Mouse (Mus musculus): ENCODE measurements around the gene Srrt. TPM values are rescaled to one million over a fixed set of nuclear protein-coding genes. Genes with fewer than 3 reads are reported as not detected.

Srrt gene
- polyA plus RNA-seq, 2 experiments = 50.2 to 93.4 TPM

DNA sequence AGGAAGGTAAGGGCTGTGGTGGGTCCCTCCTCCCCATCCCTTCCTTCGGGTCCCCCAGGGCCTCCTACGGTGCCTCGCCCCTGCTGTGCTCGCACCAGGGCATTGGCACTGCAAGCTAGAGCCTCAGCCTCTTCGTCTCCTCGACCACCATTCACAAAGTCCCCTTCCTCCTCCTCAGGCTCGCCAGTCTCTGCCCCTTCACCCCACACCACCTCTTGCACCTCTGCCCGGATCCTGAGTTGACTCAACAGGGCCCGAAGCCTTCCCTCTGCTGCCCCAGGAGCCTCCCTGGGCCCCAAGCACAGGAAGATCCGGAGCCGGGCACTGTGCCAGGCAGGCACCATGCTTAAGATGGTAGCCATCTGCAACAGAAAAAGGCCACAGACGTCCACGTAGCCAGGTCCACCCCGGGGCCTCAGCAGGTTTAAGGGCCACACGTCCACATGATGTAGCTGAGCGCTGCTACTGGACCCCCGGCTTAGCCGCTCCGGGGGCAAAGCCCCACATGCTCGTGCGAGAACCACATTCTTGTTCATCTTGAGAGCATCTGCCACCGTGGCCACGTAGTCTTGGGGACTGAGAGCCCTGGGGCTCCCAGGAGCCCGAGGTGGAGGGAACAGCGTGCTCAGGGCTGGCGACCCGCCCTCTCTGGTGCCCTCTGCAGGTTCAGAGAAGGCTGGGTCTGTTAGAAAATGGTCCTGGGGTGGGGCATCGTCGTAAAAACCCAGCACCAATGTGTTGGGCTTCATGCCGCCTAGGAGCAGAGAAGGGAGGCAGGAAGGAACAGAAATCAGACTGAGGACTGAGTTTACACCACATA lies 7.8 kb upstream of the Srrt start:
- ATAC-seq (ENCODE audit: insufficient read depth) (peak; percentile 37; the same call in 1 of the 2 replicates), DNase-seq (ENCODE audit: low read depth in 3 of 3, low spot score in 3 of 3) (no peak)
- WGBS (ENCODE audit: insufficient replicate concordance) = 48% methylated on average over 30 of the region's 30 CpGs
- Histone ChIP-seq H3K9ac (replicated peaks) (no peak overlapping the region), H3K9me3 (ENCODE audit: control insufficient read depth, low read length) (no peaks in the 10 kb centered on the region), H3K27ac (no peak overlapping the region), H3K4me1 (replicated peaks; ENCODE audit: control insufficient read depth in 2 of 2, insufficient read depth in 2 of 2, low read length in 1 of 2) (peaks cover 6 to 15% of the 10 kb centered on the region in 2 experiments), H3K27me3 (ENCODE audit: control insufficient read depth, insufficient read depth, low read length) (no peaks in the 10 kb centered on the region), H3K4me3 (ENCODE audit: insufficient read depth in 1 of 2, low read depth in 2 of 2, low read length in 2 of 2) (no peak overlapping the region), H3K4me2 (ENCODE audit: low read depth) (no peak overlapping the region), H3K36me3 (replicated peaks; ENCODE audit: control insufficient read depth, insufficient read depth, low read depth) (no peaks in the 10 kb centered on the region)
- TF ChIP-seq CTCF (IDR thresholded peaks at IDR 0.05; ENCODE audit: low read depth) (peak; percentile 80), EP300 (IDR thresholded peaks at IDR 0.05; ENCODE audit: low read depth) (no peak)

DNA sequence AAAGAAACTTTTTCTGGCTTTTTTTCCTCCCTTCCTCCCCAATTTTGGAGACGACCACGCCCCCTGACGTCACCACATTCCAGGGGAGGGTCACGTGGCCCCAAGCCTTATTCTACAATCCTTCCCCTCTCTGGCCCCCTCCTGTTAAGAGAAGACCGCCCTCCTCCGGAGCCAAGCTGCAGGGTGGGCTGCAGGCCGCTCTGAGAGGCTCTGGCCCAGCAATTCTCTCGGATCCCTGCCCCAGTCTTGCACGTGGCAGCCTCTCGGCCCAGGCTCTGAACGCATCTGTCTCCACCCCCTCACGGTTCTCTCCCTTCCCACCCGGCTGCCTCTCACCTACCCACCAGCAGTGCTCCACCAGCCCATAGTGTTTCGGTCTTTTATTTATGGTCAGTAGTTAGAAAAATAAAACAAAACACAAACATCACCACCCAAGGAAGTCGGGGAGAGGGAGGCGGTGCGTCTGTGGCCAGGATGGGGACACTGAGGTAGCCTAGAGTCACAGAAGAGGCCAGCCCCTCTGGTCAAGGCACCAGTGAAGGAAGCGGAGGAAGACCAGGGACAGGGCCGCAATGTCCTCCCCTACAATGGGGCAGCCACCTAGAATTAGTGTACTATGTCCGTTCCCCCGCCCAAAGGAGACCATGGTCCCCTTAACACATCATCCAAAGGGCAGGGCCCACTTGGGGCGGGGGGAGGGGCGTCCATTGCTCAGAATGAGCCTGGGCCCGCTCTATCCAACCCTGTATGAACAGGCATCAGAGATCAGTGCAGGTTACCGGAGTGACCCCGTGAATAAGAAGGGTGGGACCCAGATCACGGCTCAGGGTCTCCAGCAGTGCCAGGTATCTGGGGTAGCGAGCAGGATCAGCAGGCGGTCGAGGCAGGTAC lies 7.0 kb upstream of the Srrt start, which contains the start of gene Trip6:
Gene Trip6, minus strand, starts transcription at position 212 of the 891 bp plus-strand sequence.
- H3K4me2 ChIP-seq (ENCODE audit: low read depth) = peak within 1 kb of the TSS; percentile 80
- 31% methylated on average over 30 of the region's 30 CpGs for WGBS (ENCODE audit: insufficient replicate concordance)
- no peaks in the 10 kb centered on the region for H3K9me3 ChIP-seq (ENCODE audit: control insufficient read depth, low read length)
- H3K27ac ChIP-seq = no peak within 1 kb of the TSS
- DNase-seq (ENCODE audit: low read depth in 3 of 3, low spot score in 3 of 3) (peak in 1 of 3 experiments; percentile 55), ATAC-seq (ENCODE audit: insufficient read depth) (peak; percentile 52)
- peaks cover under 1% of the 10 kb centered on the region; the same call in 1 of the 2 replicates for H3K36me3 ChIP-seq (replicated peaks; ENCODE audit: control insufficient read depth, insufficient read depth, low read depth)
- no peaks in the 10 kb centered on the region for H3K27me3 ChIP-seq (ENCODE audit: control insufficient read depth, insufficient read depth, low read length)
- H3K9ac ChIP-seq (replicated peaks) = peak within 1 kb of the TSS; percentile 67
- peaks cover 6 to 15% of the 10 kb centered on the region in 2 experiments for H3K4me1 ChIP-seq (replicated peaks; ENCODE audit: control insufficient read depth in 2 of 2, insufficient read depth in 2 of 2, low read length in 1 of 2)
- peak within 1 kb of the TSS; percentile 54 to 62 for H3K4me3 ChIP-seq (ENCODE audit: insufficient read depth in 1 of 2, low read depth in 2 of 2, low read length in 2 of 2)
- TF ChIP-seq CTCF (IDR thresholded peaks at IDR 0.05; ENCODE audit: low read depth) = 0 out of 2 replicates have a peak, but pooled peaks have one; percentile 12
- no peak for TF ChIP-seq EP300 (IDR thresholded peaks at IDR 0.05; ENCODE audit: low read depth)

DNA sequence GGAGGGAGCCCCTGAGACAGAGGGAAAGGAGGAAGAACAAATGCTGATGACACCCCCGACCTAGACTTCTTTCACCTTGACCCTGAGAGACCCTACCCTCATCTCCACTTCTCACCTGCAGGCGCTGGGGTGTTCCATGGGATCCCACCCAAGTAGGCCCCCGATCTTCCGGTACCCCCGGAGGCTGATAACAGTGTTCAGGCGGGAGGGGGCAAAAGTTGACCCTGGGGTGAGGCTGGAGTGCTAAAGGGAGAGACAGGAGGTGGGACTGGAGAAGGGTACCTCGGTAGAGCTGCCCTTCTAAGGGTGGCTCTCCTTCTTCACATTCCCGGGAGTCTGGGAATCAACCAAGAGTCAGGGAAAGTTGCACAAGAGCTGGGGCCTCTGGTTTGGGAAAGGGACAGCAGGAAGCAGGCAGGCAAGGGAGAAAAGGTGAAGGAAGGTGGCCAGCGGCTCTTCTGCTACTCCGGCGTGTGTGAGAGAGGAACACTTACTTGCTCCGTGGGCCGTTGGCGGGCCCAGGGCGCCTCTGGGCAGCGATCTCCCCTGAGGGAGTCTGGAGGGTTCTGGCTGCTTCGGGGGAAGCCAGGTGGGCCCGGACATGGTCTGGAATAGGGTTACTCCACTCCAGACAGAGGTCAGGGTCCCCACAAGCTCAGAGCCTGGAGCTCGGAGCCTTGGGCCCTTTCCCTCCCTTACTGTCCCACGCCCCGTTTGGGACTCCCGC lies 6.2 kb upstream of the Srrt start:
- H3K4me2 ChIP-seq (ENCODE audit: low read depth) = peak overlapping the region; percentile 80
- TF ChIP-seq EP300 (IDR thresholded peaks at IDR 0.05; ENCODE audit: low read depth) (no peak), CTCF (IDR thresholded peaks at IDR 0.05; ENCODE audit: low read depth) (no peak)
- H3K27me3 ChIP-seq (ENCODE audit: control insufficient read depth, insufficient read depth, low read length) = no peaks in the 10 kb centered on the region
- DNase-seq (ENCODE audit: low read depth in 3 of 3, low spot score in 3 of 3) = no peak
- WGBS (ENCODE audit: insufficient replicate concordance) = 4% methylated on average over 22 of the region's 22 CpGs
- H3K4me1 ChIP-seq (replicated peaks; ENCODE audit: control insufficient read depth in 2 of 2, insufficient read depth in 2 of 2, low read length in 1 of 2) = peaks cover 6 to 15% of the 10 kb centered on the region in 2 experiments
- H3K4me3 ChIP-seq (ENCODE audit: insufficient read depth in 1 of 2, low read depth in 2 of 2, low read length in 2 of 2) = peak overlapping the region; percentile 54 to 62
- H3K9ac ChIP-seq (replicated peaks) = peak overlapping the region; percentile 67
- no peaks in the 10 kb centered on the region for H3K9me3 ChIP-seq (ENCODE audit: control insufficient read depth, low read length)
- H3K36me3 ChIP-seq (replicated peaks; ENCODE audit: control insufficient read depth, insufficient read depth, low read depth) = peaks cover 4% of the 10 kb centered on the region; the same call in 1 of the 2 replicates
- peak; percentile 36 for ATAC-seq (ENCODE audit: insufficient read depth)
- no peak overlapping the region for H3K27ac ChIP-seq

DNA sequence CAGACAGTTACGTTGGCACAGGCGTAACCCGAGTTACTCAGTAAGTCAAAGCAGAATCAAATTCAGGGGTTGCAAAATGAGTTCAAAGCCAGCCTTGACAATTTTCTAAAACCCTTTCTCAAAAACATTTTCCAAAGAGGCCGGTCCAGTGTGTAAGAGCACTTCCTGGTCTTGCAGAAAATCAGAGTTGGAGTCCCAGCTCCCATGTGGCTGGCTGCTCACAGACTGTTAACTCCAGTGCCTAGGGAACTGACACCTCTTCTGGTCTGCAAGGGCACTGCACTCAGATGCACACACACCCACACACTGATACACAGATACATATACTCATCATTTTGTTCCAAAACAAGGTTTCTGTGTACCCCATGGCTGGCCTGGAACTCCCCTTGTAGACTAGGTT lies 882 bp upstream of the Srrt start:
- peaks cover 26% of the 10 kb centered on the region for H3K36me3 ChIP-seq (replicated peaks; ENCODE audit: control insufficient read depth, insufficient read depth, low read depth)
- TF ChIP-seq EP300 (IDR thresholded peaks at IDR 0.05; ENCODE audit: low read depth) = no peak
- peak; percentile 10 for TF ChIP-seq CTCF (IDR thresholded peaks at IDR 0.05; ENCODE audit: low read depth)
- WGBS (ENCODE audit: insufficient replicate concordance) = 93% methylated on average over 4 of the region's 4 CpGs
- H3K9me3 ChIP-seq (ENCODE audit: control insufficient read depth, low read length) = no peaks in the 10 kb centered on the region
- H3K4me2 ChIP-seq (ENCODE audit: low read depth) = peak overlapping the region; percentile 86
- peaks cover 22 to 33% of the 10 kb centered on the region in 2 experiments for H3K4me1 ChIP-seq (replicated peaks; ENCODE audit: control insufficient read depth in 2 of 2, insufficient read depth in 2 of 2, low read length in 1 of 2)
- peak overlapping the region; percentile 84 for H3K27ac ChIP-seq
- ATAC-seq (ENCODE audit: insufficient read depth) (no peak), DNase-seq (ENCODE audit: low read depth in 3 of 3, low spot score in 3 of 3) (no peak)
- H3K4me3 ChIP-seq (ENCODE audit: insufficient read depth in 1 of 2, low read depth in 2 of 2, low read length in 2 of 2) = peak overlapping the region; percentile 94 to 96; a peak in 2 of 4 replicates
- peak overlapping the region; percentile 99 for H3K9ac ChIP-seq (replicated peaks)
- H3K27me3 ChIP-seq (ENCODE audit: control insufficient read depth, insufficient read depth, low read length) = no peaks in the 10 kb centered on the region
